Mouse (Mus musculus): ENCODE data around the gene Galns.
"Not testable (repeated sequence)": the region's sequence is repeated elsewhere in the genome, so short reads cannot be mapped to it uniquely, and the experiment has no call there.

The Galns gene

GRCm38 (mm10) chr8:122635878-122636802 is 24.9 kb upstream of the Galns start:
- no peak for DNase-seq (ENCODE audit: low spot score)

GRCm38 (mm10) chr8:122633205-122633604 is 21.9 kb upstream of the Galns start:
- no peak for DNase-seq (ENCODE audit: low spot score)

- DNase-seq (ENCODE audit: low spot score) = not testable (repeated sequence)
These were observed 20.9 kb upstream of the Galns start for GRCm38 (mm10) chr8:122632134-122632533.

- no peak for DNase-seq (ENCODE audit: low spot score)
These were observed 19.4 kb upstream of the Galns start for GRCm38 (mm10) chr8:122630696-122631095.

GRCm38 (mm10) chr8:122629388-122629787 is 18.1 kb upstream of the Galns start:
- DNase-seq (ENCODE audit: low spot score) = no peak

- DNase-seq (ENCODE audit: low spot score) = no peak
These were observed 15.6 kb upstream of the Galns start for GRCm38 (mm10) chr8:122626896-122627295.

GRCm38 (mm10) chr8:122625811-122626210 is 14.5 kb upstream of the Galns start:
- no peak for DNase-seq (ENCODE audit: low spot score)

- no peak for DNase-seq (ENCODE audit: low spot score)
These were observed 13.4 kb upstream of the Galns start for GRCm38 (mm10) chr8:122624653-122625052.

GRCm38 (mm10) chr8:122623844-122624642 is 12.8 kb upstream of the Galns start:
- no peak for DNase-seq (ENCODE audit: low spot score)

GRCm38 (mm10) chr8:122622727-122623126 is 11.5 kb upstream of the Galns start, which contains the start of gene Pabpn1l:
Gene Pabpn1l (minus strand): TSS chr8:122622739.
- no peak for DNase-seq (ENCODE audit: low spot score)

- DNase-seq (ENCODE audit: low spot score) = no peak
These were observed 9.2 kb upstream of the Galns start for GRCm38 (mm10) chr8:122620446-122620845.

- DNase-seq (ENCODE audit: low spot score) = no peak
These were observed 7.6 kb upstream of the Galns start for GRCm38 (mm10) chr8:122618660-122619378.

- peak; percentile 81 for DNase-seq (ENCODE audit: low spot score)
These were observed 6.8 kb upstream of the Galns start for GRCm38 (mm10) chr8:122617947-122618546.

GRCm38 (mm10) chr8:122616181-122616905 is 5.1 kb upstream of the Galns start:
- peak; percentile 67 for DNase-seq (ENCODE audit: low spot score)

GRCm38 (mm10) chr8:122610612-122611277 is 518 bp downstream of the Galns start:
- peak; percentile 61 for DNase-seq (ENCODE audit: low spot score)

GRCm38 (mm10) chr8:122610209-122610608 is 1.1 kb downstream of the Galns start:
- no peak for DNase-seq (ENCODE audit: low spot score)

- no peak for DNase-seq (ENCODE audit: low spot score)
These were observed 4.5 kb downstream of the Galns start for GRCm38 (mm10) chr8:122606810-122607209.

GRCm38 (mm10) chr8:122605367-122605766 is 5.9 kb downstream of the Galns start:
- DNase-seq (ENCODE audit: low spot score) = no peak

- DNase-seq (ENCODE audit: low spot score) = no peak
These were observed 6.6 kb downstream of the Galns start for GRCm38 (mm10) chr8:122604640-122605039.

GRCm38 (mm10) chr8:122600666-122601065 is 10.6 kb downstream of the Galns start:
- no peak for DNase-seq (ENCODE audit: low spot score)

Measured in MN1 (cell line).